Mouse (Mus musculus): ENCODE data around the gene Smim12. TPM values are rescaled to one million over a fixed set of nuclear protein-coding genes. Genes with fewer than 3 reads are reported as not detected.

The Smim12 gene
- polyA plus RNA-seq (2014; fragmentation: Illumina TruSeq; extraction: RNeasy Lipid Tissue Mini Kit (QIAGEN cat#74804); ENCODE audit: insufficient read depth, low read depth, low replicate concordance) = 51.0 TPM

DNA sequence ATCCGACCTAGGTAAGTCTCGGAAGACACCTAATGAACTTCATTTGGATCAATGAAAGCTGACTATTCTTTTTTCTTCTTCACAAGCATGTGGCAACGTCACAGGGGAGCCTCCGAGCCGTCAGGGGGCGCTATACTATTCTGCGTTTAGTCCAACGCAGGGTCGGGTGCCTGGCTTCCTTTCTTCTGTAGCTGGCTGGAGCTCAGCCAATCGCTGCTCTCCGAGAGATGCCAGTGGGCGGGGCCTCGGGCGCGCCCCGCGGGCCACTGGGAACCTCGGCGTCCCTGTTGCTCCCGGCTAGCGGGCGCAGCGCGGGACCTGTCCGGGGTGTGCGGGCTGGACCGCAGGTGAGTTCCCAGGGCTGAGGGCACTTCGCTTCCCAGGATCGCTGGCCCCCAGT is at the start of gene Smim12:
Gene Smim12, plus strand, starts transcription at position 233 of the 400 bp plus-strand sequence.

Other genes with a start within 250 kb of the Smim12 start
- gene Sfpq, start 222.5 kb upstream of the Smim12 start, polyA plus RNA-seq (2014; fragmentation: Illumina TruSeq; extraction: RNeasy Lipid Tissue Mini Kit (QIAGEN cat#74804); ENCODE audit: insufficient read depth, low read depth, low replicate concordance) = 94.4 TPM
- 3.3 TPM for gene Zmym1, start 182.6 kb upstream of the Smim12 start, polyA plus RNA-seq (2014; fragmentation: Illumina TruSeq; extraction: RNeasy Lipid Tissue Mini Kit (QIAGEN cat#74804); ENCODE audit: insufficient read depth, low read depth, low replicate concordance)
- gene Zmym6, start 166.4 kb upstream of the Smim12 start, polyA plus RNA-seq (2014; fragmentation: Illumina TruSeq; extraction: RNeasy Lipid Tissue Mini Kit (QIAGEN cat#74804); ENCODE audit: insufficient read depth, low read depth, low replicate concordance) = 3.8 TPM
- gene Tmem35b, start 120.1 kb upstream of the Smim12 start, polyA plus RNA-seq (2014; fragmentation: Illumina TruSeq; extraction: RNeasy Lipid Tissue Mini Kit (QIAGEN cat#74804); ENCODE audit: insufficient read depth, low read depth, low replicate concordance) = 12.9 TPM
- not detected for gene Dlgap3, start 74.6 kb upstream of the Smim12 start, polyA plus RNA-seq (2014; fragmentation: Illumina TruSeq; extraction: RNeasy Lipid Tissue Mini Kit (QIAGEN cat#74804); ENCODE audit: insufficient read depth, low read depth, low replicate concordance)
- 29.3 TPM for gene Gja4, start 70.3 kb downstream of the Smim12 start, polyA plus RNA-seq (2014; fragmentation: Illumina TruSeq; extraction: RNeasy Lipid Tissue Mini Kit (QIAGEN cat#74804); ENCODE audit: insufficient read depth, low read depth, low replicate concordance)
- 0.75 TPM for gene Gjb3, start 87.1 kb downstream of the Smim12 start, polyA plus RNA-seq (2014; fragmentation: Illumina TruSeq; extraction: RNeasy Lipid Tissue Mini Kit (QIAGEN cat#74804); ENCODE audit: insufficient read depth, low read depth, low replicate concordance)
- gene Gjb4, start 110.3 kb downstream of the Smim12 start, polyA plus RNA-seq (2014; fragmentation: Illumina TruSeq; extraction: RNeasy Lipid Tissue Mini Kit (QIAGEN cat#74804); ENCODE audit: insufficient read depth, low read depth, low replicate concordance) = not detected
- 0.80 TPM for gene Gjb5, start 114.4 kb downstream of the Smim12 start, polyA plus RNA-seq (2014; fragmentation: Illumina TruSeq; extraction: RNeasy Lipid Tissue Mini Kit (QIAGEN cat#74804); ENCODE audit: insufficient read depth, low read depth, low replicate concordance)